Mouse (Mus musculus) heart, adult 2 months (tissue): ENCODE results near the gene Iqcg. TPM values are rescaled to one million over a fixed set of nuclear protein-coding genes. Genes with fewer than 3 reads are reported as not detected.
"Not testable (repeated sequence)": the region's sequence is repeated elsewhere in the genome, so short reads cannot be mapped to it uniquely, and the experiment has no call there.

Source experiments
- DNase-seq, 2 experiments: peaks; one replicate each; pipeline ENCODE4 v3.0.0; 2021
- H3K27ac ChIP-seq: fragments of 200-600 bp; 2 replicates; pipeline ENCODE4 v1.8.1; 2022
- H3K27me3 ChIP-seq: fragments of 200-500 bp; 2 replicates; pipeline ENCODE4 v1.6.1; 2012; ENCODE audit warnings: mild to moderate bottlenecking, low read length, inconsistent platforms, mixed read lengths; ENCODE audit not compliant: control insufficient read depth, insufficient read depth
- H3K36me3 ChIP-seq: fragments of 200-500 bp; 2 replicates; pipeline ENCODE4 v1.6.1; 2012; ENCODE audit warnings: low read length, inconsistent platforms; ENCODE audit not compliant: control insufficient read depth, insufficient read depth
- H3K4me1 ChIP-seq: fragments of 200-500 bp; 2 replicates; pipeline ENCODE4 v1.6.1; 2011; ENCODE audit warnings: low read length; ENCODE audit not compliant: control insufficient read depth, insufficient read depth
- H3K4me3 ChIP-seq: fragments of 200-600 bp; 2 replicates; pipeline ENCODE4 v1.8.1; 2022
- H3K79me2 ChIP-seq: fragments of 200-500 bp; replicated peaks from 2 replicates; pipeline ENCODE4 v1.6.1; 2012; ENCODE audit warnings: mild to moderate bottlenecking, inconsistent platforms, low read length, moderate library complexity, mixed read lengths; ENCODE audit not compliant: control insufficient read depth, insufficient read depth
- H3K9ac ChIP-seq: fragments of 200-500 bp; 2 replicates; pipeline ENCODE4 v1.6.1; 2012; ENCODE audit warnings: low read depth, mild to moderate bottlenecking, control low read depth, inconsistent platforms, low read length, mixed read lengths
- CTCF ChIP-seq: fragments of 200-600 bp; IDR thresholded peaks from 2 replicates; pipeline ENCODE4 v1.8.1; 2022; ENCODE audit warnings: antibody characterized with exemption, mild to moderate bottlenecking, moderate library complexity
- EP300 ChIP-seq: fragments of 200-500 bp; IDR thresholded peaks from 2 replicates; pipeline ENCODE4 v1.6.1; 2011; ENCODE audit warnings: low read depth, low read length, control low read depth; ENCODE audit not compliant: insufficient read depth
- POLR2A ChIP-seq: fragments of 200-500 bp; IDR thresholded peaks from 2 replicates; pipeline ENCODE4 v1.6.1; 2011; ENCODE audit warnings: mild to moderate bottlenecking, low read depth, low read length, control low read depth; ENCODE audit not compliant: insufficient read depth
- WGBS: fragments of 180-500 bp; shearing (Covaris S2); methylation state at CpG from one replicate; pipeline ENCODE4 v1.1.7; 2018; 5-methylcytosine and 5-hydroxymethylcytosine counted together
- intact Hi-C: fragments of 180-260 bp; cut with DNase I; formaldehyde crosslinking; loops from one replicate; pipeline ENCODE4 v1.15.1; 2025
- polyA plus RNA-seq: library from polyadenylated mRNA; depleted of rRNA; stranded (reverse); fragments of >200 nt; gene quantifications from 2 replicates; pipeline ENCODE4 v1.2.3, GENCODE M21; 2012
- total RNA-seq, 2 experiments: library from RNA; stranded (reverse); gene quantifications; 2 replicates each; pipeline ENCODE4 v1.2.3; 2021

The Iqcg gene
- total and polyA plus RNA-seq, 3 experiments = 0.25 to 0.84 (median 0.57) TPM

DNA sequence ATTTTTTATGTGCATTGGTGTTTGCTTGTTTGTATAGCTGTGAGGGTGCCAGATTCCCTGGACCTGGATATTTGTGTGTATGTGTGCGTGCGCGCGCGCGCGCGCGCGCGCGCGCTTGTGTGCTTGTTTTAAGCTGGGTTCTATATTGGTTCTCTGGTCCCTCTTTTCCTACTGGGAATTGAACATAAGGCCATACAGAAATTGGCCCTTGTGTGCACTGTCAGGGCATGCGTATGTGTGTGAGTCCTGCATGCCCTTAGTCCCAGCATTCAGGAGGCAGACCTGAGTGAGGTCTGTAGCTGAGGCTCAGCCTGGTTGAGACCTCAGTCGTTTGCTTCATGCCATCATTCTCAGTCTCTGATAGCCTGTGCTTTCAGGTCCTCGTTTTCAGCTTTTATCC, 2.0 kb upstream of the Iqcg start:
- H3K79me2 ChIP-seq = no peaks in the 10 kb centered on the region
- H3K36me3 ChIP-seq = peaks cover 14% of the 10 kb centered on the region
- no peak overlapping the region for H3K4me3 ChIP-seq
- intact Hi-C loops = loop anchor here (5.0 kb wide), 1 partner anchor 194 kb away; the partner anchor contains the start of gene Snx4
- peaks cover 4% of the 10 kb centered on the region for H3K4me1 ChIP-seq
- no peak overlapping the region for H3K27ac ChIP-seq
- DNase-seq = no peak
- H3K9ac ChIP-seq = no peak overlapping the region
- H3K27me3 ChIP-seq = no peaks in the 10 kb centered on the region
- WGBS = 90% methylated on average over 16 of the region's 16 CpGs
- TF ChIP-seq POLR2A = no peak
- TF ChIP-seq EP300 = no peak

DNA sequence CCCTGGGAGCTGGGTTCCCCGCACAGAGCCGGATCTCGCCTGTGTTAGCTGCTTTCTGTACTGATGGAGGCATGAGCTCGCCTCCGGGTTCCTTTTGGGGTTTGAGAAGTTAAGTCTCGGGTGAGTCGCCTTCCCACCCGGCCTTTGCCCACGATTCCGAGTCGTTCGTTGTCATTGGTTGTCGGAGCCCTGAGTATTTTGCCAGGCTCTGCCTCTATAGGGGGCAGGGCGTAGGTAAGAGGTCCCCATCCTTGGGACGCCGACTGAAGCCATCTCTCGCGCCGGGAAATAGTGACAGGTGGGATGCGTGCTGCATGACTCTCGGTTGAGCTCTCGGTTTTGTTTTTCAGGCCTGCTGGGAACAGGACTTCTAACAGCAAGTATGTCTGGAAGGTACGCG, 768 bp upstream of the Iqcg start:
- Histone ChIP-seq H3K4me1 (peaks cover 4% of the 10 kb centered on the region), H3K27ac (peak overlapping the region; percentile 97), H3K9ac (peak overlapping the region; percentile 87), H3K4me3 (peak overlapping the region; percentile 79), H3K27me3 (no peaks in the 10 kb centered on the region), H3K36me3 (peaks cover 14% of the 10 kb centered on the region), H3K79me2 (no peaks in the 10 kb centered on the region)
- WGBS = under 1% methylated on average over 24 of the region's 24 CpGs
- TF ChIP-seq CTCF = no peak
- DNase-seq = no peak
- intact Hi-C loops = loop anchor here (5.0 kb wide), 1 partner anchor 196 kb away; the partner anchor contains the start of gene Snx4

DNA sequence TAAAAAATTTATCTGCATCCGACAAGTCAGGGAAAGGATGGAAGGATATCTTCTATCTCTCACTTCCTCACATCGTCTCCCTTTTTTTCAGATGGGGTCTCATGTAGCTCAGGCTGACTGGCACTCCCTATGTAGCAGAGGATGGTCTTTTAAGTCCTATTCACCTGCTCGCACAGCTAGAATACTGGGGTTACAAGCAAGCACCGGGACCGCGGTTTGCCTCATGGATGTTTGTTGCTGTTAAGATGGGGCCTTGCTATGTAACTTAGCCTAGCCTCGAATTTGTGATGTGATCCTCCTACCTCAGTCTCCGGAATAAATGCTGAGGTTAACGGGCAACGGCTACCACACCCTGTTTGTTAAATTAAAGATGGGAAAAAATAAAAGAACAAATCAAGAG, 363 bp downstream of the Iqcg start:
- 0 out of 2 replicates have a peak overlapping the region, but pooled peaks have one; percentile 46 for H3K9ac ChIP-seq
- TF ChIP-seq EP300 (no peak), CTCF (no peak), POLR2A (no peak)

DNA sequence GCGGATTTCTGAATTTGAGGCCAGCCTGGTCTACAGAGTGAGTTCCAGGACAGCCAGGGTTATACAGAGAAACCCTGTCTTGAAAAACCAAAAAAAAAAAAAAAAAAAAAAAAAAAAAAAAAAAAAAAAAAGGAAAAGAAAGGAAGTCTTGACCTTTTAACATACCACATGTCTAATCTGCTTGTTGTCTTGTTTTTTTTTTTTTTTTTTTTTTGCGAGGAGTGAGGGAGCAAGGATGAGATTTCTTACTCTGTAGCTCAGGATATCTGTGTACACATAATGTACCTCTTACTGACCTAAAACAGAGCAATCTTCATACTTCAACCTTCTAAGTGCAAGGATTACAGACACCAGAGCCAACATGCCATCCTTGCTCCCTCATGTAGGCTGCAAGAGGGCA, 1.1 kb downstream of the Iqcg start:
- not testable (repeated sequence) for H3K27me3 ChIP-seq, H3K4me3 ChIP-seq, DNase-seq, H3K27ac ChIP-seq, H3K9ac ChIP-seq, H3K79me2 ChIP-seq, H3K4me1 ChIP-seq
- intact Hi-C loops = loop anchor here (5.0 kb wide), 1 partner anchor 197 kb away; the partner anchor contains the start of gene Snx4
- H3K36me3 ChIP-seq = peaks cover 14% of the 10 kb centered on the region
- WGBS = 70% methylated on average over 2 of the region's 2 CpGs

More for the DNA sequence above, 363 bp downstream of the Iqcg start:
- Histone ChIP-seq H3K27ac (peak overlapping the region; percentile 97; the same call in 1 of the 2 replicates), H3K36me3 (peaks cover 14% of the 10 kb centered on the region), H3K79me2 (no peaks in the 10 kb centered on the region), H3K4me1 (peaks cover 4% of the 10 kb centered on the region), H3K27me3 (no peaks in the 10 kb centered on the region), H3K4me3 (peak overlapping the region; percentile 79)
- no peak for DNase-seq
- intact Hi-C loops = loop anchor here (5.0 kb wide), 1 partner anchor 197 kb away; the partner anchor contains the start of gene Snx4
- WGBS = 17% methylated on average over 10 of the region's 10 CpGs

DNA sequence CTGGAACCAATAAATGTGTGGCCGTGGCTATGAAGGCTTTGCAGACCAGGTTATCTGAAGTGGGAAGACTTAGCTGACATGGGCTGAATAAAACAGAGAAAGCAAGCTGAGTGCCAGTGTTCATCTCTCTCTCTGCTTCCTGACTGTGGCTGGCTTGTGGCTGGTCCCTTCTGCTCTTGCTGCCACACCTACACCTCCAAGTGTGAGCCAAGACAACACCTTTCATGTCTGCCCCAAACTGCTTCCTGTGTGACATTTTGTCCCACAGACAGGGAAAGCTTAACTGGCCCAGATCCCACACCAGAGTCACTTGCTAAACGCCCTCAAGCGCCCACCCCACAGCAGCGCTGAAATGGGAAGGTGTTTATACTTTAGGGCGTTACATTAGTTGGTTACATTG, 2.9 kb downstream of the Iqcg start:
- Histone ChIP-seq H3K79me2 (no peaks in the 10 kb centered on the region), H3K4me1 (peaks cover 3% of the 10 kb centered on the region), H3K27me3 (no peaks in the 10 kb centered on the region), H3K9ac (no peak overlapping the region), H3K27ac (no peak overlapping the region), H3K36me3 (peaks cover 7% of the 10 kb centered on the region), H3K4me3 (no peak overlapping the region)
- DNase-seq = no peak
- TF ChIP-seq POLR2A (no peak), EP300 (no peak), CTCF (no peak)
- intact Hi-C loops = no loop called here
- WGBS = 69% methylated on average over 5 of the region's 5 CpGs

DNA sequence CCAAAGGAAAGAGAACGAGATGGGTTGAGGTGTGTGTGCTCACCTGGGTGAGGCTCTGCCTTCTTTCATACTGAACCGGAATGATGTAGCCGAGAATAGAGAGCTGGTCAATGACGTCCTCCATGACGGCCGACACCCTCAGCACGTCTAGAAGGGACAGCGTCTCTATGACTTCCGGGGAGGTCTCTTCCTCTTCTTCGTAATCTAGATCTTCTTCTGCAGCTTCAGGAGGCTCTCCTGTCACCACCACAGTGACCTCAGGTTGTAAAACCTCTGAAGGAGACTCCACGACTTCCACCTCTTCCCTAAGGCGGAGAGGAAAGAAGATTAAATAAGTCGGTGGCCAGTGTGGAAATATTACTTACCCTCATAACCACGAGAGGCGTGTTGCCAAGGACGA, 6.2 kb downstream of the Iqcg start:
- WGBS = 81% methylated on average over 16 of the region's 16 CpGs

DNA sequence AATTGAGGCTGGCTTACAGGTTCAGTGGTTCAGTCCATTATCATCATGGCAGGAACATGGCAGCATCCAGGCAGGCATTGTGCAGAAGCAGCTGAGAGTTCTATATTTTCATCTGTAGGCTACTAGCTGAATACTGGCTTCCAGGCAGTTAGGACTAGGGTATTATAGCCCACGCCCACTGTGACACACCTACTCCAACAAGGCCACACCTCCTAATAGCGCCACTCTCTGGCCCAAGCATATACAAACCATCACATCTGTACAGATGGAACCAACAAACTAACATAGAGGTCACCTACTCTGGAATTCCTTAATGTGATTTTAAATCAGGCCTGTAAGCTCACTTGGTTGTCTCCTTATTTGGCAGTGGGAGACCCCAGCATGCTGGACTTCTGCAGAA, 7.3 kb downstream of the Iqcg start:
- WGBS = 71% methylated on average over 2 of the region's 2 CpGs
- Histone ChIP-seq H3K4me3 (no peak overlapping the region), H3K9ac (no peak overlapping the region), H3K79me2 (no peaks in the 10 kb centered on the region), H3K36me3 (no peaks in the 10 kb centered on the region), H3K27me3 (no peaks in the 10 kb centered on the region), H3K27ac (no peak overlapping the region), H3K4me1 (no peaks in the 10 kb centered on the region)
- intact Hi-C loops = no loop called here
- DNase-seq = no peak
- no peak for TF ChIP-seq CTCF
- TF ChIP-seq POLR2A = no peak
- no peak for TF ChIP-seq EP300

More for the DNA sequence above, 6.2 kb downstream of the Iqcg start:
- H3K79me2 ChIP-seq = no peaks in the 10 kb centered on the region
- H3K4me3 ChIP-seq = no peak overlapping the region
- no peaks in the 10 kb centered on the region for H3K36me3 ChIP-seq
- DNase-seq = no peak
- H3K27me3 ChIP-seq = no peaks in the 10 kb centered on the region
- no peak overlapping the region for H3K9ac ChIP-seq
- H3K4me1 ChIP-seq = no peaks in the 10 kb centered on the region
- intact Hi-C loops = no loop called here
- no peak overlapping the region for H3K27ac ChIP-seq
- TF ChIP-seq CTCF (no peak), EP300 (no peak), POLR2A (no peak)
